Mouse (Mus musculus): ENCODE measurements around the gene Bscl2. TPM values are rescaled to one million over a fixed set of nuclear protein-coding genes. Genes with fewer than 3 reads are reported as not detected.
"Not testable (repeated sequence)": the region's sequence is repeated elsewhere in the genome, so short reads cannot be mapped to it uniquely, and the experiment has no call there.

Gene Bscl2
- total RNA-seq, 2 experiments from 2014 or later, result 25.8 to 34.7 TPM

- no peak for DNase-seq
- intact Hi-C loops (cut with DNase I), result no loop called here
These were observed 7.6 kb upstream of the Bscl2 start, which contains the start of gene AC129217.1 for GRCm38 (mm10) chr19:8829660-8830059. Gene AC129217.1, plus strand, starts transcription at chr19:8829773.

GRCm38 (mm10) chr19:8830664-8831063 lies 6.6 kb upstream of the Bscl2 start:
- intact Hi-C loops (cut with DNase I), result no loop called here
- no peak for DNase-seq

GRCm38 (mm10) chr19:8831262-8831661 lies 6.0 kb upstream of the Bscl2 start:
- DNase-seq, result no peak
- intact Hi-C loops (cut with DNase I), result no loop called here

- DNase-seq, result no peak
- intact Hi-C loops (cut with DNase I), result no loop called here
These were observed 4.3 kb upstream of the Bscl2 start for GRCm38 (mm10) chr19:8832971-8833370.

GRCm38 (mm10) chr19:8836327-8836726 lies 940 bp upstream of the Bscl2 start:
- not testable (repeated sequence) for DNase-seq
- intact Hi-C loops (cut with DNase I), result loop anchor here (2.0 kb wide), 1 partner anchor 16 kb away; the partner anchor contains the start of gene Hnrnpul2

GRCm38 (mm10) chr19:8838041-8838730 lies 919 bp downstream of the Bscl2 start:
- intact Hi-C loops (cut with DNase I), result no loop called here
- DNase-seq, result peak; percentile 40 to 61

GRCm38 (mm10) chr19:8839103-8839907 lies 2.0 kb downstream of the Bscl2 start, which contains the start of gene Gng3:
Gene Gng3, minus strand, starts transcription at chr19:8839194.
- intact Hi-C loops (cut with DNase I), result no loop called here
- DNase-seq, result no peak

GRCm38 (mm10) chr19:8839908-8840791 lies 2.9 kb downstream of the Bscl2 start:
- intact Hi-C loops (cut with DNase I), result loop anchor here (5.0 kb wide), 1 partner anchor 137 kb away; no protein-coding TSS in a partner anchor
- DNase-seq, result peak; percentile 83

- DNase-seq, result no peak
- intact Hi-C loops (cut with DNase I), result loop anchor here (5.0 kb wide), 1 partner anchor 136 kb away; no protein-coding TSS in a partner anchor
These were observed 3.7 kb downstream of the Bscl2 start for GRCm38 (mm10) chr19:8841012-8841411.

GRCm38 (mm10) chr19:8842961-8843360 lies 5.7 kb downstream of the Bscl2 start:
- intact Hi-C loops (cut with DNase I), result loop anchor here (5.0 kb wide), 1 partner anchor 134 kb away; no protein-coding TSS in a partner anchor
- no peak for DNase-seq

GRCm38 (mm10) chr19:8844371-8845129 lies 7.3 kb downstream of the Bscl2 start:
- DNase-seq, result peak; percentile 84 to 93
- intact Hi-C loops (cut with DNase I), result loop anchor here (1.0 to 5.0 kb wide), 2 partner anchors 133 to 266 kb away; no protein-coding TSS in a partner anchor

- intact Hi-C loops (cut with DNase I), result no loop called here
- DNase-seq, result no peak
These were observed 11.1 kb downstream of the Bscl2 start for GRCm38 (mm10) chr19:8848356-8848755.

GRCm38 (mm10) chr19:8850402-8850901 lies 13.2 kb downstream of the Bscl2 start, which contains the start of gene Lrrn4cl:
Gene Lrrn4cl, plus strand, starts transcription at chr19:8850768.
- intact Hi-C loops (cut with DNase I), result no loop called here
- DNase-seq, result peak; percentile 47 to 67

- no peak for DNase-seq
- intact Hi-C loops (cut with DNase I), result no loop called here
These were observed 14.4 kb downstream of the Bscl2 start for GRCm38 (mm10) chr19:8851639-8852038.

GRCm38 (mm10) chr19:8852236-8852928 lies 15.1 kb downstream of the Bscl2 start:
- no peak for DNase-seq
- intact Hi-C loops (cut with DNase I), result no loop called here

GRCm38 (mm10) chr19:8853117-8853516 lies 15.8 kb downstream of the Bscl2 start:
- no peak for DNase-seq
- intact Hi-C loops (cut with DNase I), result no loop called here

GRCm38 (mm10) chr19:8857689-8858088 lies 20.4 kb downstream of the Bscl2 start:
- DNase-seq, result peak; percentile 50 to 69
- intact Hi-C loops (cut with DNase I), result loop anchor here (2.0 kb wide), 1 partner anchor 253 kb away; no protein-coding TSS in a partner anchor

- no peak for DNase-seq
- intact Hi-C loops (cut with DNase I), result loop anchor here (2.0 kb wide), 1 partner anchor 252 kb away; no protein-coding TSS in a partner anchor
These were observed 21.8 kb downstream of the Bscl2 start for GRCm38 (mm10) chr19:8859018-8859417.

- intact Hi-C loops (cut with DNase I), result no loop called here
- no peak for DNase-seq
These were observed 27.0 kb downstream of the Bscl2 start for GRCm38 (mm10) chr19:8864265-8864664.

All from heart, postnatal 10 days (tissue).